8 mouse cellular contexts compared by ENCODE assay signal in the genomic region with DNA sequence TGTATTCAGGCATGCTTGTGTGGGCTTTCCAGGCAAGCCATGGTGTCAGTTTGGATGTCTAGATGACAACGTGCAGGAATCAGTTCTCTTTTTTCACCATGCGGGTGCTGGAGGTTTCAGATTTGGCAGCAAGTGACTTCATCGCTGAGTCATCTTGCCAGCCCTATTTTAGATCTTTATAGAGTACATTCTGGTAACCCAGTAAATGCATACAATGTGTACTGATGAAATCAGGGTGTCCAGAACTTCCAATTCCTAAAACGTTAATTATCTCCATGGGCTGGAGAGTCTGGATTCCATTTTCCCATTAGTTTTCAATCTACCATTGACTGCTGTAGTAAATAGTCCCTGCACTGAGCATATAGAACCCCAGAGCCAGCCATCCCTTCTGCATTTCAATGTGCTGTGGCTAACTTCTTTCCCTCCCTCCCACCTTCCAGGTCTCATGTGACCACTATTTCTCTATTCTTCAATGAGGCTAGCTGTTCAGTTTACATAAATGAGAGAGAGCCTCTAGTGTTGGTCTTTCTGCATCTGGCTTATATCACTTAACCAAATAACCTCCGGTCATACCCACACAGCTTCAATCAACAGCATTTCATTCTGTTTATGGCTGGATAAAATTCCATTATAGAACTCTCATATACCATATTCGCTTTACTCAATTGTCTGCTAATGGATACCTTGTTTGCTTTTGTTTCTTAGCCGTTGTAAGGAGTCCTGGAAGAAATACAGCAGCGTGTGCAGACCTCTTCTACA.
DNase-seq lines count a peak whose midpoint lies in the region; ATAC-seq lines count a peak whose summit lies in the region.

No protein-coding gene starts in this region.

- no peaks in the 10 kb centered on the region for H3K27me3 ChIP-seq in heart, embryonic 13.5 days (replicated peaks)
- H3K27me3 ChIP-seq in hindbrain, embryonic 11.5 days (ENCODE audit: control insufficient read depth, insufficient read depth, low read length), result no peaks in the 10 kb centered on the region

- H3K36me3 ChIP-seq in heart, embryonic 13.5 days, result no peaks in the 10 kb centered on the region
- H3K36me3 ChIP-seq in hindbrain, embryonic 11.5 days (ENCODE audit: control insufficient read depth, insufficient read depth, low read length), result no peaks in the 10 kb centered on the region

- ATAC-seq in heart, embryonic 13.5 days (ENCODE audit: extremely low read depth, insufficient number of reproducible peaks, low FRiP score, low TSS enrichment), result no peak
- ATAC-seq in hindbrain, embryonic 11.5 days (ENCODE audit: low FRiP score), result no peak

- 46% methylated on average over 8 of the region's 8 CpGs for WGBS in heart, embryonic 13.5 days
- 70% methylated on average over 8 of the region's 8 CpGs for WGBS in hindbrain, embryonic 11.5 days

- peak overlapping the region; percentile 68 for H3K27ac ChIP-seq in heart, embryonic 13.5 days (replicated peaks)
- no peak overlapping the region for H3K27ac ChIP-seq in hindbrain, embryonic 11.5 days (ENCODE audit: low read depth, low read length)

- H3K4me3 ChIP-seq in heart, embryonic 13.5 days, result no peak overlapping the region
- no peak overlapping the region for H3K4me3 ChIP-seq in hindbrain, embryonic 11.5 days (ENCODE audit: low read depth, low read length)

- no peak for DNase-seq in heart, postnatal 4 days
- DNase-seq in A20 (ENCODE audit: low read depth, low spot score), result peak; percentile 55
- peak; percentile 37 for DNase-seq in cerebellum, adult 9-10 months
- DNase-seq in left cerebral cortex, adult 18-20 months (ENCODE audit: low spot score in 2 of 2), result peak; percentile 53 to 65
- DNase-seq in gastrocnemius, postnatal 4 days (ENCODE audit: low spot score in 2 of 2), result no peak
- DNase-seq in adipocyte (ENCODE audit: low spot score), result no peak
- no peak for DNase-seq in hindbrain, embryonic 11.5 days (ENCODE audit: low spot score)

- no peaks in the 10 kb centered on the region for H3K9me3 ChIP-seq in heart, embryonic 13.5 days
- H3K9me3 ChIP-seq in hindbrain, embryonic 11.5 days (ENCODE audit: control insufficient read depth, low read length), result no peaks in the 10 kb centered on the region

- H3K9ac ChIP-seq in heart, embryonic 13.5 days, result no peak overlapping the region
- H3K9ac ChIP-seq in hindbrain, embryonic 11.5 days (ENCODE audit: low read depth, low read length), result no peak overlapping the region

- H3K4me2 ChIP-seq in heart, embryonic 13.5 days, result peak overlapping the region; percentile 16; the same call in 1 of the 2 replicates
- H3K4me2 ChIP-seq in hindbrain, embryonic 11.5 days (replicated peaks; ENCODE audit: low read depth, low read length), result no peak overlapping the region

- H3K4me1 ChIP-seq in heart, embryonic 13.5 days, result peaks cover 29% of the 10 kb centered on the region
- H3K4me1 ChIP-seq in hindbrain, embryonic 11.5 days (replicated peaks; ENCODE audit: control insufficient read depth, insufficient read depth, low read length), result peaks cover 3% of the 10 kb centered on the region; the same call in 1 of the 2 replicates

Comparison
In these comparisons a context has a peak if more than half of its experiments do, and no peak if none do; other contexts are left out.
1. DNase-seq: peak in A20 (single experiment), cerebellum, adult 9-10 months (single experiment) and left cerebral cortex, adult 18-20 months (2 of 2); none in heart, postnatal 4 days (single experiment), gastrocnemius, postnatal 4 days (0 of 2), adipocyte (single experiment) and hindbrain, embryonic 11.5 days (single experiment).